12 mouse cellular contexts compared by ENCODE assay signal in the genomic region with DNA sequence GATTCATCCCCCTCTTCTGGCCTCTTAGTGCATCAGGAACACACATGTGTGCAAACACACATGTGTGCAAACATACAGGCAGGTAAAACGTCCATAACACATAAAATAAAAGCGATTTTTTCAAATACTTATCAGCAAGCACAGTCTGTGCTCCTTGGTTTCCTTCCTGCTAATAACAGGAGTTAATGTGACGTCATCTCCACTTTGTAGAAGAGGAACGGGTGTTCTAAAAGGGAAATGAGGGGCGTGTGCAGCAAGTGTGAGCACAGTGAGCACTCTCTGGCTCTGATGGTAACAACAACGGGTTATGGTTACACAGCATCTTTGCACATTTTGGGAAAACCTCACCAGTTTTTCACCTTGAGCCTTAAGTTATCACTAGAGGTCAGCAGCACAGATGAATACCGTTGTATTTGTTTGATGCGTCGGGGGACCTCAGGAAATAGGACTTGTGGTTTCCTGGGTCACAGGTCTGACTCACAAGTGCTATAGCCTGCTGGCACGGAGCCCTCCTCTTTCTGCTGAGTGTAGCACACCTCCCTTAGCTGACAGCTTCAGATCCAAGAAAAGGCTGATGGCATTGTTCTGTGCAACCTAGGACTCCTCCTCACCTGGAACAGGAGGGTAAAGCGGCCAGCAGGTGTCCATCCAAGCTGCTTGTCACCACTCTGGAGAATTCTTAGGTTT. TPM values are rescaled to one million over a fixed set of nuclear protein-coding genes. Genes with fewer than 3 reads are reported as not detected.
DNase-seq lines count a peak whose midpoint lies in the region; ATAC-seq lines count a peak whose summit lies in the region.
"Had no signal": no experiment of that assay in that cellular context is flagged by ENCODE, and none has a peak within 500 bp of the region (broad histone marks: within the 10 kb centered on the region; RNA-seq: fewer than 3 reads in every experiment).

No protein-coding gene starts in this region.

- H3K27me3 ChIP-seq in megakaryocyte, embryonic 14.5 days (replicated peaks): no peaks in the 10 kb centered on the region
- H3K27me3 ChIP-seq in forebrain, embryonic 11.5 days (ENCODE audit: control insufficient read depth, insufficient read depth, low read length): peaks cover 7% of the 10 kb centered on the region; the same call in 1 of the 2 replicates
- H3K27me3 ChIP-seq in neural tube, embryonic 15.5 days (replicated peaks): no peaks in the 10 kb centered on the region

- H3K4me1 ChIP-seq in megakaryocyte, embryonic 14.5 days: peaks cover 93% of the 10 kb centered on the region
- peaks cover 7% of the 10 kb centered on the region for H3K4me1 ChIP-seq in forebrain, embryonic 11.5 days (replicated peaks; ENCODE audit: control insufficient read depth, insufficient read depth, low read length)
- H3K4me1 ChIP-seq in neural tube, embryonic 15.5 days: peaks cover 17% of the 10 kb centered on the region

- H3K36me3 ChIP-seq in megakaryocyte, embryonic 14.5 days (replicated peaks; ENCODE audit: low read length): peaks cover 50% of the 10 kb centered on the region
- no peaks in the 10 kb centered on the region for H3K36me3 ChIP-seq in forebrain, embryonic 11.5 days (ENCODE audit: control insufficient read depth, insufficient read depth, low read length)
- no peaks in the 10 kb centered on the region for H3K36me3 ChIP-seq in neural tube, embryonic 15.5 days
- H3K36me3 ChIP-seq: neural tube, embryonic 13.5 days had no signal

- H3K4me3 ChIP-seq in megakaryocyte, embryonic 14.5 days (replicated peaks): peak overlapping the region; percentile 79
- no peak overlapping the region for H3K4me3 ChIP-seq in forebrain, embryonic 11.5 days (ENCODE audit: low read depth, low read length)
- no peak overlapping the region for H3K4me3 ChIP-seq in neural tube, embryonic 15.5 days (replicated peaks)
- H3K4me3 ChIP-seq: neural tube, embryonic 13.5 days had no signal

- ATAC-seq in forebrain, embryonic 11.5 days (replicated peaks; ENCODE audit: low FRiP score): no peak
- no peak; the same call in 1 of the 2 replicates for ATAC-seq in neural tube, embryonic 15.5 days (ENCODE audit: low FRiP score)

- no peaks in the 10 kb centered on the region for H3K9me3 ChIP-seq in megakaryocyte, embryonic 14.5 days
- H3K9me3 ChIP-seq in forebrain, embryonic 11.5 days (ENCODE audit: control insufficient read depth, low read length): no peaks in the 10 kb centered on the region
- H3K9me3 ChIP-seq in neural tube, embryonic 15.5 days (replicated peaks): no peaks in the 10 kb centered on the region
- H3K9me3 ChIP-seq: neural tube, embryonic 13.5 days had no signal

- intact Hi-C loops in heart, postnatal 36 days (cut with DNase I): no loop called here

- H3K9ac ChIP-seq in forebrain, embryonic 11.5 days (ENCODE audit: low read length): no peak overlapping the region
- no peak overlapping the region for H3K9ac ChIP-seq in neural tube, embryonic 15.5 days (replicated peaks)
- H3K9ac ChIP-seq: neural tube, embryonic 13.5 days had no signal

- no peak overlapping the region for H3K27ac ChIP-seq in forebrain, embryonic 11.5 days (ENCODE audit: low read depth, low read length)
- no peak overlapping the region for H3K27ac ChIP-seq in neural tube, embryonic 15.5 days (replicated peaks)
- H3K27ac ChIP-seq: neural tube, embryonic 13.5 days had no signal

- 80% methylated on average over 11 of the region's 11 CpGs for WGBS in forebrain, embryonic 11.5 days
- WGBS in neural tube, embryonic 15.5 days: 77% methylated on average over 11 of the region's 11 CpGs

- peak; percentile 22 for DNase-seq in adrenal gland, postnatal 25 days
- DNase-seq in adrenal gland, adult 18-20 months (ENCODE audit: low spot score in 2 of 2): no peak
- peak; percentile 6 for DNase-seq in Muller cell, postnatal 12 days (ENCODE audit: inconsistent ontology term)
- peak; percentile 31 to 43 for DNase-seq in heart, postnatal 36 days
- no peak for DNase-seq in forebrain, embryonic 11.5 days (ENCODE audit: low spot score)
- no peak for DNase-seq in right cerebral cortex, postnatal 10 days (ENCODE audit: low spot score in 2 of 2)
- DNase-seq: cerebellum, adult 9-11 months; gastrocnemius, postnatal 10 days; thymus, postnatal 14 days had no signal

- no peak overlapping the region for H3K4me2 ChIP-seq in forebrain, embryonic 11.5 days (ENCODE audit: low read depth, low read length, severe bottlenecking)
- no peak overlapping the region for H3K4me2 ChIP-seq in neural tube, embryonic 15.5 days
- H3K4me2 ChIP-seq: neural tube, embryonic 13.5 days had no signal

RNA-seq across cellular contexts. Expression of gene Htr2a, which starts 5.6 kb away (rescaled TPM):
- not detected in 2 replicates for total RNA-seq in adrenal gland, postnatal 25 days (2021)
- total RNA-seq in adrenal gland, adult 18-20 months (2021): under 1 TPM; 0.06 to 0.13 TPM
- under 1 TPM; 0.54 to 1.00 TPM for total RNA-seq in heart, postnatal 36 days (2021)
- polyA plus RNA-seq in megakaryocyte, embryonic 14.5 days (2012; ENCODE audit: insufficient read depth, low replicate concordance): 0.18 TPM in 1 of 2 replicates, not detected in the other
- polyA plus RNA-seq in forebrain, embryonic 11.5 days (2014; fragmentation: Nextera tagmentation; extraction: Ambion mirVana): 0.39 and 0.47 TPM in 2 replicates
- polyA plus RNA-seq in neural tube, embryonic 15.5 days (2015; fragmentation: Nextera tagmentation; extraction: Ambion mirVana): 3.7 and 4.4 TPM in 2 replicates

Comparison
In these comparisons a context has a peak if more than half of its experiments do, and no peak if none do; other contexts are left out.
1. DNase-seq: peak in adrenal gland, postnatal 25 days (single experiment), Muller cell, postnatal 12 days (single experiment) and heart, postnatal 36 days (2 of 2); none in adrenal gland, adult 18-20 months (0 of 2), forebrain, embryonic 11.5 days (single experiment) and right cerebral cortex, postnatal 10 days (0 of 2).